Mouse (Mus musculus) R1 (cell line): Measurements from ENCODE around the gene Ntrk2.

Source experiments
- DNase-seq: peaks from one replicate; pipeline ENCODE4 v3.0.0-alpha.2; 2018; ENCODE audit warnings: low read depth, low spot score

Ntrk2 gene

GRCm38 (mm10) chr13:58923496-58923895, 117.1 kb downstream of the Ntrk2 start:
- no peak for DNase-seq

DNA sequence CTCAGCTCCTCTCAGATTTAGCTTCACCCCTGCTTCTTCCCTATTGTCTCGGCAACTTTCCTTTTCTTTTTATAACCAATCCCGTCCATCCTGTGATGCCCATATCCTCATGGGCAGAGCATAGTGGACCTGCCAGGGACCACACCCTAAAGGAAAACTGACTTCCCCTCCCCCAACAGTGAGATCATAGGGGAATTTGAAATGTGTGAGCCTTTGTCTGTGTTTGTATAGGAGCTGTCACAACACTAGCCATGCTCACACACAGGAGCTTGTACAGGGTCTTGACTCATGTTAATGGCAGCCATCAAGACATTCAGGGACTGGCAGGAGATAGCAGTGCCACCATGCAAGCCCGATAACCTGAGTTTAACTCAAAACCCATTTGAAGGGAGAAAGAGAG, 118.1 kb downstream of the Ntrk2 start:
- no peak for DNase-seq

- DNase-seq: no peak
Measured at GRCm38 (mm10) chr13:58927186-58927585, 120.8 kb downstream of the Ntrk2 start.

DNA sequence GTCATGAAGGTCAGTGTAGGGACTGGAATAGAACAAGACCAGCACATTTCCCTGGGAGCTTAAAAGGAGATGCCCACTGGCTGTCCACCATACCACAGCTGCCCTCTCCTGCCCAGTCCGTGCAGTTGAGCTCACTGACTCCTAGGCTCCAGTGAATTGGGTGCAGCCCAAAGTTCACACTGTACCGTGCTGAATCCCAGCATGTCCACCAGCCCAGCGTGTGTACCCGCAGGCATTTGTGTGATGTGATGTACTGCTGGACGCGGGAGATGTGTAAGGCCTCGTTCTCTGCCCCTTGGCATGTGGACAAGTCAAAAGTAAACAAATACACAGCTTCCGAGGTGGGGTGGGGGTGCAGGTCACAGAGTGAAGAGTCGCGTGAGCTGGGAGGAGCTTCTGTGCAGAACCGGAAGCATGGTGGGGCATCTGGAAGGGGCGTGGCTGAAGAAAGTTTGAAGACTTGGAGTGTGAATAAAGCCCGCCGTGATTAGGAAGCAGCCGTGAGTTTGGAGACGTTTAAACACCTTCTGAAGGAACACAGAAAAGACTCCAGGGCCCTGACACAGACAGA, 121.4 kb downstream of the Ntrk2 start:
- DNase-seq: peak; percentile 77

GRCm38 (mm10) chr13:58928668-58929436, 122.5 kb downstream of the Ntrk2 start:
- no peak for DNase-seq

DNA sequence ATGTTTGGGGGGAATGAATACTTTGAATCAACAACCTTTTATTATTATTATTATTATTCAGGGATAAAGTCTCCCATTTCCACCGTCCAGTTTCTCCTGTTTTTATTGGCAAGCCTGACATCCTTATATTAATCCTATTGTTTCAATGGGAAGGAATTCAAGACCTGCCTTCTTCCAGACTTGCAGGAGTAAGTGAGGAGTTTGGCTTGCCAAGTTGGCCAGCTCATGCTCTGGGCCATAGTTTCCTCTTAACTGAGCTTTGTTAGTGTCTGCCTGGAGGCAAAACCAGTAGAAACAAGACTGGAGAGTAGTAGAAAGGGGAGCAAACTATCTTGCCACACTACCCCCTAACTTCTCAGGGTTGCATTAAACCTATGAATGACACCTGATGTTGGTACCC, 123.8 kb downstream of the Ntrk2 start:
- no peak for DNase-seq

GRCm38 (mm10) chr13:58933126-58933525, 126.8 kb downstream of the Ntrk2 start:
- DNase-seq: no peak

DNA sequence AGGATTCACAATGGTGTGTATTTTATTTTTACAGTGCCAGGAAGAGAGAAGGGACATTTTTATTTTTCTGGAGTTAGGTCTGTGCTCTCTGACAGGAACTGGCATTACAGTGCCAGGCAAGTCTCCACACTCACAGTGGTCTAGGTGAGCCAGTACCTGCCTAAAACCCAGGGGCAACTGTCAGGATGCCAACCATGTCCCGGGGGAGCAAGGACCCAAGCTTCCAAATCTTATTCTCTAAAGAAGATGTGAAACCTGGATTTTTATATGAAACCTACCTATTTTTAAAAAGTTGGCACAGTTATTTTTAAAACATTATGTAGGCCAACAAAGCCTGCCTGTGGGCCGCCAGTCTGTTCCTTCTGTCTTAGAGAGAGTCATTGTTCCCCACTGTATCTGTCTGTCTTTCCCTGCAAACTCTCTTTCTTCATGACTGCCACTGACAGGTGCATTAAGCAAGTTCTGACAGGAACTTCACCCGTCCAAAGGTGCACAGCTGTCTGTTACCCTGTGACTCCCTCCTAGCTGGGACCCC, 128.3 kb downstream of the Ntrk2 start:
- DNase-seq: no peak

DNA sequence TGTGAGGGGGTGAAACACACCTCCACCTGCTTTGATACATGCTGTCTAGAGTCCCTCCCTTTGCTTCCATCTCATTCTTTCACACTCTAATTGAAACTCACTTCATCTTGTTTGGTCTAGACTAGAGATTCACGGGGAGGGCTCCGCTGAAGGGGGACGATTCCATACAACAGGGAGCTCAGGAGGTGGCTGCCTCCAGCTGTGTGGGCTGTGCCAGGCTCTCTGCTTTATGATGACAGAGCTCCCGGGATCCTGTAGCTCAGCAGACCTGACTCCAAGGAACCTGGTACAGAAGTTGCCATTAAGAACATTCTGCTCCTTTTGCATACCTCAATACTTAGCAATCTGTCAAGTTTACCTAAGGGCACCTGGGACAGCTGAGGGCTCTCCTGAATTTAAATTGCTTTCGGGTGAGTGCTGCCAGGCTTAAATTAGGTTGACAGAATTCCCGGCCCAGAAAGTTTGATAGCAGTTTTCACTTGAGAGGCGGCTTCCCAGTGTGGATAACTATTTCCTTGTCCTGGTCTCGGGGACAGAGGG, 129.7 kb downstream of the Ntrk2 start:
- DNase-seq: no peak

- no peak for DNase-seq
Measured at GRCm38 (mm10) chr13:58937884-58938283, 131.5 kb downstream of the Ntrk2 start.

DNA sequence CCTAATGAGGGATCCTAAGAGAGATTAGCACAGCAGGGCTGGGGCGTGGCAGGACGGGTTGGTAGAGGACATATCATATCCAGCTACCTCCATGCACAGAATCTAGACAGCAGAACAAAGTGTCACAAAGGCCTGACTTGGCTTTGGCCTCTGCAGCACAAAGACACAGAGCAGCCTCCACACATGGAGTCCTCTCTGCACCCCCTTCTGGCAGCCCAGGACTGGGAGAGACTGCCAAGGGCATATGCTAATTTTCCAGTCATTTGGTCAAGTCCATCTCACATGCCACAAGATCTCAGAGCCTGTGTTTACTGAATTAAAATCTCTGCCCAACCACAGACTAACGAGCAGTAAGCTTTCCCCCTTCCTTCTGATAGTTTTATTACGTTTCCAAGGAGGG, 132.1 kb downstream of the Ntrk2 start:
- DNase-seq: no peak

DNA sequence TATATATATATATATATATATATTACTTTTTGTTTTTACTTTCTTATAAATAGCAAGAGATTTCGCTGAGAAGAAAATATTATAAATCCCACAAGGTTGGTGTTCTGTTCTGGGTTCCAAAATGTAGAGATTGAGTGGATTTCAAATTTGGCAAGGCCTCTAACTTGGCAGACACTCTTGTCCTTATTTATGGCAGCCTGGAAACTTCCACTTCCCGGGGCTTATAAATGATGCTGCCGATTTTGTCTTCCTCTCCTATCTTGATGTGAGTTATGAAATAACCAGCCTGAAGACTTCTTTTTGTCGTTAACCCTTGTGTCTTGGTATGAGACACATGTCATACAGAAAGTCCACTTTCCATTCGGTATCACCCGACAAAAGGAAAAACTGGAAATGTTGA, 133.8 kb downstream of the Ntrk2 start:
- no peak for DNase-seq

- peak; percentile 85 for DNase-seq
Measured at GRCm38 (mm10) chr13:58940798-58941197, 134.4 kb downstream of the Ntrk2 start.

DNA sequence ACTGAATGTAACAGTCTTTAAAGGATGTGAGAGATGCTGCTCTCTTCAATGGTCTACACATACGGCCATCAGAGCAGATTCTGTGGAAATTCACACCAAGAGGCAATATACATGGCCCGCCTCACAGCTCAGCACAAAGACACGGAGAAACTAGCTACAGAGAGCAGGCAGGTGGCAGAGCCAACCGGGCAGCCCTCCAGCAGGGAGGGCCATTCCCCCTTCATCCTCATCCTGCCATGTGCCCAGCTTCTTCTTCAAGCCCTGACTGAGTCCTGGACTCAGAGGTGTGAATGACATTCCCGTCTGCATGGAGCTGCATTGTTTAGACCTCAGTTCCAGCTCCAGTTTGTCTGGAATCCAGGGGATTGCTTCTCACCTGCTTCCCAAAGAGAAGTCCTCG, 139.4 kb downstream of the Ntrk2 start:
- no peak for DNase-seq

DNA sequence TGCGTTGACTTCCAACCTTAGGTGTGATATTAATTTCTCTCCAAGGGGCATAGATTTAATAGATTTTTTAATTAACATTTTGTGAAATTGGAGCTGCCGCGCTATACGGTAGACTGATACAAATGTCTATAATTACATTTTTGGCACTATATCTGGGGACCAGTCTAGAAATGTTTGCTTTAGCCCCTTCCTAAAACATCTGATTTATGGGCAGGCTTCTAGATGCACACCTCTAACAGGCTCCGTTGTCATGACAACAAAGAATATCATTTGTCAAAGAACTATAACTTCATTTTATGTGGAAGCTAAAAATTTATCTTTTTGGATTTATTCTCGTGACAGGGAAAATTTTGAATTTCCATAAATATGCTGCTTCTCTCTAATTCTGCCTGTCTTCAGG, 140.2 kb downstream of the Ntrk2 start:
- no peak for DNase-seq

DNA sequence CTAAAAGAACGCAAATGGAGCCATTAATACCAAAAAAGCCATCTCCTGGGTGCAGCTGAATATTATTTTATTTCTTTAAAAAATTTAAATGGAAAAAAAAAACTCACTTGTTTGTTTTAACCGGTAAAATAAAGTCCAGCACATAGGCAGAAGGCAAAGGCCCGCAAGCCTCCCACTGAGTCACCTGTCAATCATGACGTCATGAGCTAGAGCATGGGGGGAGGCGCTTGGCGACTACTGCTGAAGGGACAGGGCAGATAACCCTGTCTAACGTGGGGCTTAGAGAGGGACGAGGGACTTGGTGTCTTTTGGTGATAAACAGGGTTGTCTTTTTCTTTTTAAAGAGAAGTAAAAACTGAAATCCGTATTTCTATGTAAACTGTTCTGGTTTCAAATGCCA, 140.7 kb downstream of the Ntrk2 start:
- DNase-seq: peak; percentile 69

DNA sequence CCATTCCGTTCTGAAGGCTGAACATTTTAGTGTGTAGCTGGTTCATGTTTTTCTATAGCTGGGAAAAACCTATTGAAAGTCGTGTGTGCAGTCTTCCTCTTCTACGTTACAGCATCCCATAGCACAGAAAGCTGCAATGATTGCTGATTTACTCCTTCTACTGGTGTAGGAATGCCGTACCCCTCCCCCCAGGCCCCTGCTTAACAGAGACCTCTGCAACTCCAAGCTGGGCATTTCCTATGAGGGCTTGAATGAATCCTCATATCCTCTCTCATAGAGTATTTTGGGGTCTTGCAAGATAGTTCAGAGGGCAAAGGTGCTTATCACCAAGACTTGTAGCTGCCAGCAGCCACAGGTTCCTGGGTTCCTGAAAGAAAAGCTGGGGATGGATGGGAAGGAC, 148.0 kb downstream of the Ntrk2 start:
- peak; percentile 79 for DNase-seq

GRCm38 (mm10) chr13:58954764-58955163, 148.4 kb downstream of the Ntrk2 start:
- peak; percentile 94 for DNase-seq

DNA sequence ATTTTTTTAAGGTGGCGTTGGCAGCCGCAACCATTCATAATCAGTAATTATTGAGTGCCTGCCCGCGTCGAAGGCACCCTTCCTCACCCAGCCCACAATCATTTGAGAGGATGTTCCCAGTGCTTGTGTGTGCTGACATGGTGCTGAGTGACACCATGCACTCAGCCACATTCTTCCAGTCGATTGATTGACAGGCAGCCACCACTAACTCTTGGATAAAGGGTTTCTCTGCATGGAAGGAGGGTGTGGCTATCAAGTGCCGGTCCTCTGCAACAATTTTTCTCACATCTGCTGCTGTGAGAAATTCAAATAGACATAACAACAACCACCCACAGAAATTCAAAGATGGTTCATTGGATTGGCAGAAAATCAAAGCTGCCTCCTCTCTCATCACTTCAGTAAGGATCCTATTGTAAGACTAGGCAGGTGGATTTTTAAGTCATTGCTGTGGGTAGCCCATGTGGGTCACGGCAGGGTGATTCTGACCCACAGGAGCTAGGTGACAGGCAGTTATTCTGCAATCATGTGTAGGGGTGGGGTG, 148.9 kb downstream of the Ntrk2 start:
- peak; percentile 79 for DNase-seq

DNA sequence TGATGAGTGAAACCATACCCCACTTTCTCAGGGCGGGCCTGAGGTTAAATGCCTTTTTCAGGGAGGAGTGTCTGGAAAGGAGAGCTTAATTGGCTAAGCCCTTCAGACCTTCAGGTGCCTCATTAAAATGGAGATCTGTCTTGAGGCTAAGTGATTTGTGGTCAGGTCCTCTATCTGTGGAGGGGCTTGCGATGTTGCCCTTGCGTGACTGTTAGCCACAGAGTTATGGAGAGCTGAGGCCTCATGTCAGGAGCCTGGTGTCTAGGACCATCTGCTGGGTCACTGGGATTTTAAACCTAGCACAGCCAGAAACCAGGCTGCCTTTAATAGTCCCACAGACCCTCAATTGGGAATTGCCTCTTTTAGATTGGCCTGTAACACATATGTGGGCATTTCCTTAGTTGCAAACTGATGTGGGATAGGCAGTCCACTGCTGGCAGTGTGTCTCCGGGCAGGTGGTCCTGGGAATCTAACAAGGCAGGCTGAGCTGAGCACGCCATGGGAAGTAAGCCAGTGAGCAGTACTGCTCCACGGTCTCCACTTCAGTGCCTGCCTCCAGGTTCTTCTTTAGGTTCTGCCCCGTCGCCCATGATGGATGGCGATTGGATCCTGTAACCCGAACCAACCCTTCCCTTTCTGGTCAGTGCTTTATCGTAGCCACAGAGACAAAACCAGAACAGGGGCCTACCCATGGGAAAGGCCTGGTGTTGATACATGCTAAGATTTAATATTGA, 152.0 kb downstream of the Ntrk2 start:
- DNase-seq: no peak

DNA sequence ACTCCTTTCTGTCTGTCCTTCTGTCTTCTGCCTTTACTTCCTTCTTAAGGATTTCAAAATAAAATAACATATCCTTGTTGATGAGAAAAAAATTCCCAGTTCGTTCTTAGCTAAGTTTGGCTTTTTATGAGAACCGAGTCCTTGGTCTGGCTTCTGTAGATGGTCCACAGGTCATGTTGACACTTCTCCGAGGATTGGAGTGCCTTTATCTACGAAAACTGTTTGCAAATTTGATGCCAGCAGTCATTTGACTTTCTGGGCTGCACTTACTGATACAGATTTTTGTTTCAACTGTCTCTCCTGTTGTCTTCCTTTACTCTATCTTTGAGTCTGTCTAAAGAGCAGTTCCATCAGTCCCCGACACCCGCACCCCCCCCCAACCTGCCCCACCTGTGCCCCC, 154.0 kb downstream of the Ntrk2 start:
- no peak for DNase-seq
